8 mouse cellular contexts compared by ENCODE assay signal in the genomic region with DNA sequence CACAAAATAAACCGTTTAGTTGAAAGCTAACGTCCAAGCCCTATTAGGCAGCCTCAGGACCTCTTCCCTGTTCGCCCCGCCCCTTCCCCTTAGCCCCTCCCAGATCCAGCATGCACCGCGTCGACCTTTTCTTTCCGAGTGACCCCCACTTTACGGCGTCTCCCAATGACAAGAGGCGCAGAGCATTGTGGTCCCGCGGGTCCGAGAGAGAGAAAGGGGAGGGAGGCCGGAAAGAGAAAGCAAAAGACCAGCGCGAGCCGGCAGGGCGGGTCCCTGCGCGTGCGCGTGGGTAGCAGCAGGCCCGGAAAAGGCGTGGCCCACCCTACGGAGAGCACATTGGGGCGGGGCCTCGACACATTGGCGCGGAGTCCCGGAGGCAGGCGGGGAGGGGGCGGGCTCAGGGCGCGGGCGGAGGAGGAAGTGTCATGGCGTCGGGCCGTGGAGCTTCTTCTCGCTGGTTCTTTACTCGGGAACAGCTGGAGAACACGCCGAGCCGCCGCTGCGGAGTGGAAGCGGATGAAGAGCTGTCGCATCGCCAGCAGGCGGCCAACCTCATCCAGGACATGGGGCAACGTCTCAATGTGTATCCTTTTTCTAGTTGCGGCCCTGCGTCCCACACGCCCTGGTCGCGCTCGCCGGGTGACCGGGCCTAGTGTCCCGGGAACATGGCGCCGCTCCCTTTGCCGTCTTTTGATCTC. TPM values are rescaled to one million over a fixed set of nuclear protein-coding genes. Genes with fewer than 3 reads are reported as not detected.
A peak's percentile ranks its signal among the peaks of the same experiment; 100 is the strongest.
DNase-seq lines count a peak whose midpoint lies in the region; ATAC-seq and TF ChIP-seq lines count a peak whose summit lies in the region.

A gene (plus strand): TSS at position 362 of the 698 bp plus-strand sequence.

- TF ChIP-seq EP300 in heart, adult 2 months (IDR thresholded peaks at IDR 0.05; ENCODE audit: insufficient read depth, low read depth, low read length) = peak; percentile 66

- H3K9ac ChIP-seq in embryonic facial prominence, embryonic 14.5 days (ENCODE audit: low read depth, low read length) = peak within 1 kb of the TSS; percentile 91
- peak within 1 kb of the TSS; percentile 73 for H3K9ac ChIP-seq in heart, adult 2 months (ENCODE audit: low read depth, low read length)
- peak within 1 kb of the TSS; percentile 96 for H3K9ac ChIP-seq in limb, embryonic 13.5 days
- peak within 1 kb of the TSS; percentile 75 for H3K9ac ChIP-seq in midbrain, embryonic 16.5 days (ENCODE audit: low read depth, low read length)

- H3K27me3 ChIP-seq in embryonic facial prominence, embryonic 14.5 days (replicated peaks; ENCODE audit: control insufficient read depth, insufficient read depth, low read length) = no peaks in the 10 kb centered on the region
- H3K27me3 ChIP-seq in heart, adult 2 months (ENCODE audit: control insufficient read depth, insufficient read depth, low read length) = no peaks in the 10 kb centered on the region
- H3K27me3 ChIP-seq in limb, embryonic 13.5 days = no peaks in the 10 kb centered on the region
- H3K27me3 ChIP-seq in midbrain, embryonic 16.5 days (ENCODE audit: control insufficient read depth, insufficient read depth, low read depth, low read length) = no peaks in the 10 kb centered on the region

- H3K4me1 ChIP-seq in embryonic facial prominence, embryonic 14.5 days (ENCODE audit: control insufficient read depth, insufficient read depth, low read length) = peaks cover 11% of the 10 kb centered on the region
- H3K4me1 ChIP-seq in heart, adult 2 months (ENCODE audit: control insufficient read depth, insufficient read depth, low read length) = peaks cover 3% of the 10 kb centered on the region
- peaks cover 30% of the 10 kb centered on the region for H3K4me1 ChIP-seq in limb, embryonic 13.5 days
- peaks cover 28% of the 10 kb centered on the region for H3K4me1 ChIP-seq in midbrain, embryonic 16.5 days (ENCODE audit: control insufficient read depth, insufficient read depth, low read length)

- intact Hi-C loops in heart, adult 2 months (cut with DNase I) = loop anchor here (5.0 to 10.0 kb wide), 3 partner anchors 93 to 569 kb away; a partner anchor contains a TSS

- peak; percentile 98 for ATAC-seq in embryonic facial prominence, embryonic 14.5 days (ENCODE audit: low read depth)
- ATAC-seq in limb, embryonic 13.5 days (ENCODE audit: low FRiP score, low read depth) = peak; percentile 99
- peak; percentile 98 for ATAC-seq in midbrain, embryonic 16.5 days

- H3K4me2 ChIP-seq in embryonic facial prominence, embryonic 14.5 days (ENCODE audit: low read depth, low read length) = peak within 1 kb of the TSS; percentile 88
- peak within 1 kb of the TSS; percentile 82 for H3K4me2 ChIP-seq in limb, embryonic 13.5 days (replicated peaks)
- H3K4me2 ChIP-seq in midbrain, embryonic 16.5 days (ENCODE audit: low read length) = peak within 1 kb of the TSS; percentile 89

- peak within 1 kb of the TSS; percentile 94 for H3K4me3 ChIP-seq in embryonic facial prominence, embryonic 14.5 days (ENCODE audit: low read depth, low read length)
- peak within 1 kb of the TSS; percentile 98 for H3K4me3 ChIP-seq in heart, adult 2 months
- peak within 1 kb of the TSS; percentile 93 for H3K4me3 ChIP-seq in limb, embryonic 13.5 days
- peak within 1 kb of the TSS; percentile 63 for H3K4me3 ChIP-seq in midbrain, embryonic 16.5 days (ENCODE audit: low read depth, low read length)

- DNase-seq in 3T3-L1 (ENCODE audit: low read depth, low spot score) = peak; percentile 99
- DNase-seq in adrenal gland, postnatal 4 days (ENCODE audit: low spot score in 2 of 2) = peak; percentile 95 to 98
- DNase-seq in embryonic facial prominence, embryonic 14.5 days (ENCODE audit: low spot score) = peak; percentile 100
- peak; percentile 99 to 100 for DNase-seq in heart, adult 2 months
- peak; percentile 99 to 100 for DNase-seq in kidney, adult 8-10 months
- DNase-seq in spleen, postnatal 10 days (ENCODE audit: low spot score in 2 of 2) = peak; percentile 95 to 99

- H3K27ac ChIP-seq in embryonic facial prominence, embryonic 14.5 days (replicated peaks; ENCODE audit: low read depth, low read length) = peak within 1 kb of the TSS; percentile 95
- peak within 1 kb of the TSS; percentile 98 for H3K27ac ChIP-seq in heart, adult 2 months
- peak within 1 kb of the TSS; percentile 93 for H3K27ac ChIP-seq in limb, embryonic 13.5 days
- peak within 1 kb of the TSS; percentile 93 for H3K27ac ChIP-seq in midbrain, embryonic 16.5 days (ENCODE audit: low read length)

- TF ChIP-seq CTCF in heart, adult 2 months (IDR thresholded peaks at IDR 0.05) = peak; percentile 43

- H3K36me3 ChIP-seq in embryonic facial prominence, embryonic 14.5 days (ENCODE audit: control insufficient read depth, insufficient read depth, low read length) = peaks cover 4% of the 10 kb centered on the region; the same call in 1 of the 2 replicates
- peaks cover 14% of the 10 kb centered on the region for H3K36me3 ChIP-seq in heart, adult 2 months (ENCODE audit: control insufficient read depth, insufficient read depth, low read length)
- H3K36me3 ChIP-seq in limb, embryonic 13.5 days = peaks cover 5% of the 10 kb centered on the region; the same call in 1 of the 2 replicates
- H3K36me3 ChIP-seq in midbrain, embryonic 16.5 days (ENCODE audit: control insufficient read depth, insufficient read depth, low read length) = no peaks in the 10 kb centered on the region

- H3K9me3 ChIP-seq in embryonic facial prominence, embryonic 14.5 days (ENCODE audit: control insufficient read depth, low read length) = no peaks in the 10 kb centered on the region
- H3K9me3 ChIP-seq in limb, embryonic 13.5 days = no peaks in the 10 kb centered on the region
- H3K9me3 ChIP-seq in midbrain, embryonic 16.5 days (replicated peaks; ENCODE audit: control insufficient read depth, low read length, poor library complexity, severe bottlenecking) = no peaks in the 10 kb centered on the region

- H3K79me2 ChIP-seq in heart, adult 2 months (replicated peaks; ENCODE audit: control insufficient read depth, insufficient read depth, low read length) = peaks cover 2% of the 10 kb centered on the region; the same call in 1 of the 2 replicates

- TF ChIP-seq POLR2A in heart, adult 2 months (IDR thresholded peaks at IDR 0.05; ENCODE audit: insufficient read depth, low read depth, low read length) = peak; percentile 90

- under 1% methylated on average over 49 of the region's 63 CpGs for WGBS in embryonic facial prominence, embryonic 14.5 days
- WGBS in heart, adult 2 months = under 1% methylated on average over 63 of the region's 63 CpGs
- WGBS in limb, embryonic 13.5 days = under 1% methylated on average over 62 of the region's 63 CpGs
- WGBS in midbrain, embryonic 16.5 days = under 1% methylated on average over 61 of the region's 63 CpGs

RNA-seq across cellular contexts. Expression of the gene that starts here (rescaled TPM):
- total RNA-seq in adrenal gland, postnatal 4 days (2021) = 10 to 100 TPM; 54.6 to 56.3 TPM
- polyA plus RNA-seq in embryonic facial prominence, embryonic 14.5 days (2014; fragmentation: Nextera tagmentation; extraction: Ambion mirVana) = 51.4 and 65.1 TPM in 2 replicates
- 10 to 100 TPM; 20.6 to 21.6 TPM for total RNA-seq in heart, adult 2 months (2021)
- polyA plus RNA-seq in heart, adult 2 months (2012; rRNA removed) = 17.2 and 33.6 TPM in 2 replicates
- polyA plus RNA-seq in limb, embryonic 13.5 days (2015; fragmentation: Nextera tagmentation; extraction: Ambion mirVana) = 105 and 112 TPM in 2 replicates
- polyA plus RNA-seq in midbrain, embryonic 16.5 days (2015; fragmentation: Nextera tagmentation; extraction: Ambion mirVana) = 94.9 and 110 TPM in 2 replicates

Comparison
In these comparisons a context has a peak if more than half of its experiments do, and no peak if none do; other contexts are left out.
1. Peak in every context shown above with its lines: DNase-seq, ATAC-seq, H3K4me3 ChIP-seq and H3K27ac ChIP-seq.